Mouse (Mus musculus): ENCODE results near the gene Ptgdr2.

GRCm38 (mm10) chr19:10936077-10936476 lies 883 bp upstream of the Ptgdr2 start:
- no peak for TF ChIP-seq CTCF (IDR thresholded peaks at IDR 0.05; ENCODE audit: borderline replicate concordance, control insufficient read depth, extremely low read depth, insufficient read depth, low read length, poor library complexity)
- no peak for TF ChIP-seq POLR2A (IDR thresholded peaks at IDR 0.05; ENCODE audit: control insufficient read depth, extremely low read depth, insufficient read depth, low read length, poor library complexity)
